Mouse (Mus musculus) forebrain, embryonic 11.5 days (tissue): ENCODE results near the gene Lyg2. TPM values are rescaled to one million over a fixed set of nuclear protein-coding genes. Genes with fewer than 3 reads are reported as not detected.

Experiments
- ATAC-seq: fragments of 200-750 bp; cut with Nextera tagmentation; replicated peaks from 2 replicates; pipeline ENCODE4 v1.8.0; 2017; ENCODE audit warnings: moderate TSS enrichment; ENCODE audit not compliant: low FRiP score
- DNase-seq: peaks from one replicate; pipeline ENCODE4 v3.0.0-alpha.2; 2017; ENCODE audit warnings: low spot score
- H3K27ac ChIP-seq: fragments of 300-500 bp; sonication (generic); 2 replicates; pipeline ENCODE4 v1.5.1; 2014; ENCODE audit warnings: low read depth, low read length
- H3K27me3 ChIP-seq: fragments of 300-500 bp; sonication (generic); 2 replicates; pipeline ENCODE4 v1.6.1; 2014; ENCODE audit warnings: mild to moderate bottlenecking, low read length, mixed read lengths; ENCODE audit not compliant: control insufficient read depth, insufficient read depth
- H3K36me3 ChIP-seq: fragments of 300-500 bp; sonication (generic); 2 replicates; pipeline ENCODE4 v1.6.1; 2014; ENCODE audit warnings: mild to moderate bottlenecking, low read length, moderate library complexity, mixed read lengths; ENCODE audit not compliant: control insufficient read depth, insufficient read depth
- H3K4me1 ChIP-seq: fragments of 300-500 bp; sonication (generic); replicated peaks from 2 replicates; pipeline ENCODE4 v1.6.1; 2014; ENCODE audit warnings: low read length, mixed read lengths; ENCODE audit not compliant: control insufficient read depth, insufficient read depth
- H3K4me2 ChIP-seq: fragments of 300-500 bp; sonication (generic); 2 replicates; pipeline ENCODE4 v1.6.1; 2014; ENCODE audit warnings: low read depth, mild to moderate bottlenecking, low read length, moderate library complexity, mixed read lengths; ENCODE audit not compliant: severe bottlenecking
- H3K4me3 ChIP-seq: fragments of 300-500 bp; sonication (generic); 2 replicates; pipeline ENCODE4 v1.5.1; 2014; ENCODE audit warnings: low read depth, low read length
- H3K9ac ChIP-seq: fragments of 300-500 bp; sonication (generic); 2 replicates; pipeline ENCODE4 v1.6.1; 2014; ENCODE audit warnings: low read length
- H3K9me3 ChIP-seq: fragments of 300-500 bp; sonication (generic); 2 replicates; pipeline ENCODE4 v1.6.1; 2016; ENCODE audit warnings: low read length, mixed read lengths; ENCODE audit not compliant: control insufficient read depth
- WGBS: fragments of 180-500 bp; shearing (Covaris S2); extraction: QIAGEN DNeasy Blood & Tissue Kit; methylation state at CpG from one replicate; pipeline ENCODE4 v1.1.7; 2014; 5-methylcytosine and 5-hydroxymethylcytosine counted together
- polyA plus RNA-seq: library from polyadenylated mRNA; unstranded; fragments of >200 nt; fragmentation: Nextera tagmentation; extraction: Ambion mirVana; gene quantifications from 2 replicates; pipeline ENCODE4 v1.2.1, GENCODE M21; 2014

The Lyg2 gene
- polyA plus RNA-seq, 1 experiment from 2014 or later = not detected

- 6% methylated on average over 33 of the region's 33 CpGs for WGBS
- peak overlapping the region; percentile 55 for H3K9ac ChIP-seq
These were observed 43.9 kb downstream of the Lyg2 start for GRCm38 (mm10) chr1:37872131-37873067.

GRCm38 (mm10) chr1:37871704-37872103 lies 44.6 kb downstream of the Lyg2 start, which contains the start of gene Lipt1:
Lipt1 (plus strand) TSS chr1:37871738.
- H3K4me1 ChIP-seq = no peaks in the 10 kb centered on the region
- 8% methylated on average over 7 of the region's 7 CpGs for WGBS
- H3K9ac ChIP-seq = peak within 1 kb of the TSS; percentile 55
- peaks cover 7% of the 10 kb centered on the region; the same call in 1 of the 2 replicates for H3K9me3 ChIP-seq
- ATAC-seq (peak; percentile 68), DNase-seq (peak; percentile 51)
- H3K4me3 ChIP-seq = peak within 1 kb of the TSS; percentile 45
- 0 out of 2 replicates have a peak within 1 kb of the TSS, but pooled peaks have one; percentile 12 for H3K27ac ChIP-seq
- H3K27me3 ChIP-seq = no peaks in the 10 kb centered on the region; the same call in 1 of the 2 replicates
- peaks cover 8% of the 10 kb centered on the region; the same call in 1 of the 2 replicates for H3K36me3 ChIP-seq
- peak within 1 kb of the TSS; percentile 61 for H3K4me2 ChIP-seq

More at GRCm38 (mm10) chr1:37872131-37873067, 43.9 kb downstream of the Lyg2 start:
- H3K27ac ChIP-seq = 0 out of 2 replicates have a peak overlapping the region, but pooled peaks have one; percentile 12
- no peaks in the 10 kb centered on the region; the same call in 1 of the 2 replicates for H3K27me3 ChIP-seq
- peaks cover 8% of the 10 kb centered on the region; the same call in 1 of the 2 replicates for H3K36me3 ChIP-seq
- H3K9me3 ChIP-seq = peaks cover 7% of the 10 kb centered on the region; the same call in 1 of the 2 replicates
- DNase-seq (peak; percentile 87), ATAC-seq (peak; percentile 88)
- H3K4me2 ChIP-seq = peak overlapping the region; percentile 61
- H3K4me1 ChIP-seq = no peaks in the 10 kb centered on the region
- H3K4me3 ChIP-seq = peak overlapping the region; percentile 45

GRCm38 (mm10) chr1:37869362-37869761 lies 46.9 kb downstream of the Lyg2 start:
- Histone ChIP-seq H3K4me1 (no peaks in the 10 kb centered on the region; the same call in 1 of the 2 replicates), H3K4me2 (no peak overlapping the region), H3K9ac (no peak overlapping the region), H3K4me3 (no peak overlapping the region), H3K9me3 (no peaks in the 10 kb centered on the region), H3K36me3 (no peaks in the 10 kb centered on the region), H3K27ac (no peak overlapping the region), H3K27me3 (no peaks in the 10 kb centered on the region; the same call in 1 of the 2 replicates)
- no peak for DNase-seq
- WGBS = 53% methylated on average over 2 of the region's 2 CpGs
- ATAC-seq = no peak

- H3K4me1 ChIP-seq = no peaks in the 10 kb centered on the region; the same call in 1 of the 2 replicates
- H3K27me3 ChIP-seq = no peaks in the 10 kb centered on the region; the same call in 1 of the 2 replicates
- ATAC-seq = no peak
- 71% methylated on average over 10 of the region's 10 CpGs for WGBS
- H3K9me3 ChIP-seq = no peaks in the 10 kb centered on the region
- no peaks in the 10 kb centered on the region for H3K36me3 ChIP-seq
- H3K4me3 ChIP-seq = no peak overlapping the region
- DNase-seq = no peak
- H3K27ac ChIP-seq = no peak overlapping the region
- no peak overlapping the region for H3K4me2 ChIP-seq
- H3K9ac ChIP-seq = no peak overlapping the region
These were observed 47.7 kb downstream of the Lyg2 start for GRCm38 (mm10) chr1:37868640-37869039.

- Histone ChIP-seq H3K36me3 (no peaks in the 10 kb centered on the region), H3K9me3 (no peaks in the 10 kb centered on the region), H3K4me3 (no peak overlapping the region), H3K27me3 (no peaks in the 10 kb centered on the region; the same call in 1 of the 2 replicates), H3K4me2 (no peak overlapping the region), H3K27ac (no peak overlapping the region), H3K4me1 (no peaks in the 10 kb centered on the region; the same call in 1 of the 2 replicates), H3K9ac (no peak overlapping the region)
- WGBS = 70% methylated on average over 10 of the region's 10 CpGs
- DNase-seq = no peak
- no peak for ATAC-seq
These were observed 48.5 kb downstream of the Lyg2 start for GRCm38 (mm10) chr1:37867684-37868322.

- no peak overlapping the region for H3K9ac ChIP-seq
- no peaks in the 10 kb centered on the region for H3K9me3 ChIP-seq
- H3K27me3 ChIP-seq = no peaks in the 10 kb centered on the region; the same call in 1 of the 2 replicates
- ATAC-seq (no peak), DNase-seq (peak; percentile 57)
- no peaks in the 10 kb centered on the region; the same call in 1 of the 2 replicates for H3K4me1 ChIP-seq
- no peak overlapping the region for H3K4me2 ChIP-seq
- H3K4me3 ChIP-seq = no peak overlapping the region
- no peaks in the 10 kb centered on the region for H3K36me3 ChIP-seq
- H3K27ac ChIP-seq = no peak overlapping the region
- WGBS = 78% methylated on average over 1 of the region's 1 CpGs
These were observed 49.2 kb downstream of the Lyg2 start for GRCm38 (mm10) chr1:37867056-37867455.

- no peak for DNase-seq
- H3K4me2 ChIP-seq = peak within 1 kb of the TSS; percentile 74
- H3K27ac ChIP-seq = peak within 1 kb of the TSS; percentile 86
- no peak for ATAC-seq
- peak within 1 kb of the TSS; percentile 70 for H3K9ac ChIP-seq
- no peaks in the 10 kb centered on the region; the same call in 1 of the 2 replicates for H3K27me3 ChIP-seq
- no peaks in the 10 kb centered on the region for H3K9me3 ChIP-seq
- no peaks in the 10 kb centered on the region; the same call in 1 of the 2 replicates for H3K4me1 ChIP-seq
- no peaks in the 10 kb centered on the region for H3K36me3 ChIP-seq
- peak within 1 kb of the TSS; percentile 61 for H3K4me3 ChIP-seq
- WGBS = 83% methylated on average over 6 of the region's 6 CpGs
These were observed 50.0 kb downstream of the Lyg2 start, which contains the start of gene Tsga10 for GRCm38 (mm10) chr1:37866286-37866685. Tsga10 (minus strand) TSS chr1:37866429.
